Mouse (Mus musculus): ENCODE results near the gene Acsf3.

GRCm38 (mm10) chr8:122742471-122742870 lies 32.8 kb upstream of the Acsf3 start:
- no peak for TF ChIP-seq POLR2A (IDR thresholded peaks at IDR 0.05; ENCODE audit: extremely low read depth, insufficient read depth, low read length)
- no peak for TF ChIP-seq CTCF (IDR thresholded peaks at IDR 0.05; ENCODE audit: extremely low read depth, insufficient read depth, low read length)

Data from cortical plate, adult 2 months (tissue).